Mouse (Mus musculus): ENCODE results near the gene Slc25a22. TPM values are rescaled to one million over a fixed set of nuclear protein-coding genes. Genes with fewer than 3 reads are reported as not detected.
A peak's percentile ranks its signal among the peaks of the same experiment; 100 is the strongest.

Gene Slc25a22
- total and polyA plus RNA-seq, 2 experiments from 2014 or later = 121 to 148 TPM

GRCm38 (mm10) chr7:141433517-141434400 lies 3.9 kb downstream of the Slc25a22 start:
- 67% methylated on average over 15 of the region's 15 CpGs for WGBS
- peaks cover 25% of the 10 kb centered on the region for H3K4me1 ChIP-seq (ENCODE audit: insufficient read depth, low read length)
- peak overlapping the region; percentile 77 for H3K9ac ChIP-seq (replicated peaks; ENCODE audit: low read length, poor library complexity, severe bottlenecking)
- peak overlapping the region; percentile 92 for H3K4me2 ChIP-seq (ENCODE audit: low read depth, low read length, poor library complexity, severe bottlenecking)
- no peak for DNase-seq (ENCODE audit: low spot score)
- peak overlapping the region; percentile 55 for H3K4me3 ChIP-seq (ENCODE audit: low read depth, low read length)
- no peaks in the 10 kb centered on the region for H3K9me3 ChIP-seq (ENCODE audit: low read length)
- no peaks in the 10 kb centered on the region for H3K27me3 ChIP-seq (ENCODE audit: insufficient read depth, low read length)
- TF ChIP-seq CTCF (IDR thresholded peaks at IDR 0.05) = no peak
- H3K27ac ChIP-seq (ENCODE audit: low read depth, low read length) = peak overlapping the region; percentile 79
- no peak for ATAC-seq (ENCODE audit: low FRiP score)
- peaks cover 27% of the 10 kb centered on the region for H3K36me3 ChIP-seq (ENCODE audit: insufficient read depth, low read length)

- Histone ChIP-seq H3K4me2 (ENCODE audit: low read depth, low read length, poor library complexity, severe bottlenecking) (peak overlapping the region; percentile 92), H3K27me3 (ENCODE audit: insufficient read depth, low read length) (no peaks in the 10 kb centered on the region), H3K9ac (replicated peaks; ENCODE audit: low read length, poor library complexity, severe bottlenecking) (peak overlapping the region; percentile 77), H3K27ac (ENCODE audit: low read depth, low read length) (no peak overlapping the region), H3K4me3 (ENCODE audit: low read depth, low read length) (peak overlapping the region; percentile 55; the same call in 1 of the 2 replicates), H3K36me3 (ENCODE audit: insufficient read depth, low read length) (peaks cover 27% of the 10 kb centered on the region), H3K9me3 (ENCODE audit: low read length) (no peaks in the 10 kb centered on the region), H3K4me1 (ENCODE audit: insufficient read depth, low read length) (peaks cover 28% of the 10 kb centered on the region)
- ATAC-seq (ENCODE audit: low FRiP score) (no peak), DNase-seq (ENCODE audit: low spot score) (no peak)
- 82% methylated on average over 6 of the region's 6 CpGs for WGBS
- TF ChIP-seq CTCF (IDR thresholded peaks at IDR 0.05) = no peak
Observed at GRCm38 (mm10) chr7:141432741-141433516, 4.8 kb downstream of the Slc25a22 start.

GRCm38 (mm10) chr7:141432186-141432611 lies 5.5 kb downstream of the Slc25a22 start:
- Histone ChIP-seq H3K4me2 (ENCODE audit: low read depth, low read length, poor library complexity, severe bottlenecking) (no peak overlapping the region), H3K4me1 (ENCODE audit: insufficient read depth, low read length) (peaks cover 28% of the 10 kb centered on the region), H3K4me3 (ENCODE audit: low read depth, low read length) (no peak overlapping the region), H3K9me3 (ENCODE audit: low read length) (no peaks in the 10 kb centered on the region), H3K27ac (ENCODE audit: low read depth, low read length) (no peak overlapping the region), H3K27me3 (ENCODE audit: insufficient read depth, low read length) (no peaks in the 10 kb centered on the region), H3K9ac (replicated peaks; ENCODE audit: low read length, poor library complexity, severe bottlenecking) (no peak overlapping the region), H3K36me3 (ENCODE audit: insufficient read depth, low read length) (peaks cover 31% of the 10 kb centered on the region)
- 91% methylated on average over 8 of the region's 8 CpGs for WGBS
- no peak for TF ChIP-seq CTCF (IDR thresholded peaks at IDR 0.05)
- DNase-seq (ENCODE audit: low spot score) (no peak), ATAC-seq (ENCODE audit: low FRiP score) (no peak)

- 94% methylated on average over 19 of the region's 19 CpGs for WGBS
- TF ChIP-seq CTCF (IDR thresholded peaks at IDR 0.05) = no peak
- Histone ChIP-seq H3K27me3 (ENCODE audit: insufficient read depth, low read length) (no peaks in the 10 kb centered on the region), H3K4me3 (ENCODE audit: low read depth, low read length) (no peak overlapping the region), H3K27ac (ENCODE audit: low read depth, low read length) (no peak overlapping the region), H3K9me3 (ENCODE audit: low read length) (no peaks in the 10 kb centered on the region), H3K36me3 (ENCODE audit: insufficient read depth, low read length) (peaks cover 37% of the 10 kb centered on the region), H3K4me2 (ENCODE audit: low read depth, low read length, poor library complexity, severe bottlenecking) (no peak overlapping the region), H3K4me1 (ENCODE audit: insufficient read depth, low read length) (peaks cover 28% of the 10 kb centered on the region), H3K9ac (replicated peaks; ENCODE audit: low read length, poor library complexity, severe bottlenecking) (no peak overlapping the region)
- DNase-seq (ENCODE audit: low spot score) (no peak), ATAC-seq (ENCODE audit: low FRiP score) (no peak)
Observed at GRCm38 (mm10) chr7:141431434-141432185, 6.1 kb downstream of the Slc25a22 start.

GRCm38 (mm10) chr7:141430585-141431240 lies 7.0 kb downstream of the Slc25a22 start:
- DNase-seq (ENCODE audit: low spot score) = no peak
- Histone ChIP-seq H3K27me3 (ENCODE audit: insufficient read depth, low read length) (no peaks in the 10 kb centered on the region), H3K36me3 (ENCODE audit: insufficient read depth, low read length) (peaks cover 42% of the 10 kb centered on the region), H3K4me1 (ENCODE audit: insufficient read depth, low read length) (peaks cover 24% of the 10 kb centered on the region), H3K9ac (replicated peaks; ENCODE audit: low read length, poor library complexity, severe bottlenecking) (no peak overlapping the region), H3K4me2 (ENCODE audit: low read depth, low read length, poor library complexity, severe bottlenecking) (no peak overlapping the region), H3K4me3 (ENCODE audit: low read depth, low read length) (no peak overlapping the region), H3K27ac (ENCODE audit: low read depth, low read length) (no peak overlapping the region), H3K9me3 (ENCODE audit: low read length) (no peaks in the 10 kb centered on the region)
- no peak for TF ChIP-seq CTCF (IDR thresholded peaks at IDR 0.05)
- 95% methylated on average over 9 of the region's 9 CpGs for WGBS
- ATAC-seq (ENCODE audit: low FRiP score) = no peak

Data from midbrain, postnatal 0 days (tissue).